Mouse (Mus musculus) bone marrow macrophage, adult 2 months (primary cell): Measurements from ENCODE around the gene Fgfr2. TPM values are rescaled to one million over a fixed set of nuclear protein-coding genes. Genes with fewer than 3 reads are reported as not detected.

Experiments
- H3K27ac ChIP-seq: 2 replicates; pipeline ENCODE4 v1.5.1; 2012; ENCODE audit warnings: low read depth, low read length; ENCODE audit not compliant: insufficient read depth
- H3K4me1 ChIP-seq: 2 replicates; pipeline ENCODE4 v1.6.1; 2012; ENCODE audit warnings: low read length; ENCODE audit not compliant: control insufficient read depth, insufficient read depth
- H3K4me3 ChIP-seq: 2 replicates; pipeline ENCODE4 v1.5.1; 2012; ENCODE audit warnings: mild to moderate bottlenecking, low read length, moderate library complexity; ENCODE audit not compliant: insufficient read depth
- CTCF ChIP-seq: IDR thresholded peaks from 2 replicates; pipeline ENCODE4 v1.5.1; 2012; ENCODE audit warnings: low read depth, mild to moderate bottlenecking, low read length, moderate library complexity
- POLR2A ChIP-seq: IDR thresholded peaks from 2 replicates; pipeline ENCODE4 v1.6.1; 2012; ENCODE audit warnings: mild to moderate bottlenecking, low read depth, low read length, borderline replicate concordance
- polyA plus RNA-seq: library from polyadenylated mRNA; stranded (reverse); fragments of >200 nt; gene quantifications from 2 replicates; pipeline ENCODE4 v1.2.4, GENCODE M21; 2012; ENCODE audit not compliant: missing spikeins, insufficient read depth, insufficient read length

Gene Fgfr2
- polyA plus RNA-seq, 1 experiment = 0.27 TPM

DNA sequence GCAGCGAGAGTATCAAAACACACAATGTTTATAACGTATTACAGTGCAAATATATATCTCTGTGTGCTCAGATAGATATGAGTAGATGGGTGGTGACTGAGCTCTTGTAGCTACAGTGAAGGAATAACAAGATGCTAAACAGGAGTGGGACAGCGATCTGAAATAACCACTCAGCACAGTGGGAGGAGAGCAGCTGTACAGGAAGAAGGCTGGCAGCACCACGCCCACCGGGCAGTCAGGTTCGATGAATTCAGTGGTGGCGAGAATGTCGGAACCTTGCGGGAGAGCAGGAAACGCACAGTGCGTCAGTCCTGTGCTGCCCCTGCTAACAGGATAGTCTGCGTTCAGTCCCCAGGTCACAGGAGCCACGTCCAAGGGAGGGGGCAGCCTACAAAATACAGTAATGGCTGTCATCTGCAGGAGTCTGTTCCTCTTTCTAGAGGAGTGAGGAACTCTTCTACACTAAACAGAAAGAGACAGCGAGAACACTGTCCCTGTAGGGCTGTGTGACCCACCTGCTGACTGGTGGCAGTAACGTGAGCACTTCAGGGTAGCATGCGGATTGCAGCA is 2219.6 kb downstream of the Fgfr2 start:
- Histone ChIP-seq H3K4me1 (peaks cover 29% of the 10 kb centered on the region), H3K27ac (peak overlapping the region; percentile 73), H3K4me3 (peak overlapping the region; percentile 34)
- TF ChIP-seq CTCF = no peak
- TF ChIP-seq POLR2A = no peak

DNA sequence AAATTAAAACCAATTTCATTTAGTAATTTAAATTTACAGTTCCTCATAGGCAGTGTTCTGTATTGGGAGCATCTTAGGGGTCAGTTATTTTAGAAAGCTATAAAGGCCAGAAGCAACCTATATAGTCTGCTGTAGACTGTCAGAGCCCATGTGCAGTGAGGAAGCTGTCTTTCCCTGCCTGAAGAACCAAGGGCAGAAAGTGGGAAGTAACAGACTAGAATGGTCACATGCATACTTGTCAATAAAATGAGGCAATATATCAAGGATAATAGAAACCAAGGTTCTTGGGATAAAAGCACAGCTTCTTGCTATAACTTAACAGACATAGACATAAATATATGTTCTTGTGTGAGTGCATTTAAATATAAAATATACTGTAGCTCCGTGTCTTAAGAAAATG is 2220.2 kb downstream of the Fgfr2 start:
- H3K4me1 ChIP-seq = peaks cover 29% of the 10 kb centered on the region
- no peak overlapping the region for H3K4me3 ChIP-seq
- peak overlapping the region; percentile 73 for H3K27ac ChIP-seq

DNA sequence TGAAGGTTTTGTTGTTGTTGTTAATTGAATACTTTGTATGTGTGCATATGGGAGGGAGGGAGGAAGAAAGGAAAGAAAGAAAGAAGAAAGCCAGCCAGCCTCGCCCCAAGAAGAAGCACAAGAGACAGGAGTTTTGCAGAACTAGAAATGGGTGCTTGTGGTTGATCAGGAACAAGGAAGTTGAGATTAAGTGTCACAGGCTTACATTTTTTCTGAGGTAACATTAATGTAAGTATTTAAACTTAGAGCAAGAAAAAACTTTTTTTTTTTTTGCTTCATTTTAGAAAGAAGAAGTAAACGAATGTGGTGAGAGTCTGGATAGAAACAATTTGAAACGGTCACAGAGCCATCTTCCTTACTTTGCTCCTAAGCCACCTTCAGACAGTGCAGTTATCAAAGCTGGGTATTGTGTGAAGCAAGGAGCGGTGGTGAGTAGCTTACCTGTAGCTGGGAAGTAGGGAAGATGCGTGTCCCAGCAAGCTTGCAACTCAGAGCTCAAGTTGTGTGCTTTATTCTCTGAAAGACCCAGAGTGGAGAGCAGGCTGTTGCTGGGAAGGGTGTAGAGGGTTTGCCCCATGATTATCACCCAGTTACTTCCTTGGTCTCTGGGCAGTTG is 2222.8 kb downstream of the Fgfr2 start:
- TF ChIP-seq POLR2A = no peak
- TF ChIP-seq CTCF = no peak

More for the DNA sequence above, 2220.2 kb downstream of the Fgfr2 start:
- TF ChIP-seq POLR2A (no peak), CTCF (no peak)

GRCm38 (mm10) chr7:130898373-130898772 is 2224.8 kb downstream of the Fgfr2 start:
- H3K27ac ChIP-seq = no peak overlapping the region
- TF ChIP-seq CTCF = peak; percentile 20; the same call in 1 of the 2 replicates
- no peak for TF ChIP-seq POLR2A
- no peak overlapping the region for H3K4me3 ChIP-seq
- peaks cover 25% of the 10 kb centered on the region for H3K4me1 ChIP-seq

More for the DNA sequence above, 2222.8 kb downstream of the Fgfr2 start:
- H3K4me3 ChIP-seq = no peak overlapping the region; the same call in 1 of the 2 replicates
- peaks cover 29% of the 10 kb centered on the region for H3K4me1 ChIP-seq
- H3K27ac ChIP-seq = peak overlapping the region; percentile 83

GRCm38 (mm10) chr7:130897201-130897600 is 2225.9 kb downstream of the Fgfr2 start:
- peaks cover 24% of the 10 kb centered on the region for H3K4me1 ChIP-seq
- H3K4me3 ChIP-seq = no peak overlapping the region
- no peak overlapping the region for H3K27ac ChIP-seq
- TF ChIP-seq POLR2A = no peak
- no peak for TF ChIP-seq CTCF

DNA sequence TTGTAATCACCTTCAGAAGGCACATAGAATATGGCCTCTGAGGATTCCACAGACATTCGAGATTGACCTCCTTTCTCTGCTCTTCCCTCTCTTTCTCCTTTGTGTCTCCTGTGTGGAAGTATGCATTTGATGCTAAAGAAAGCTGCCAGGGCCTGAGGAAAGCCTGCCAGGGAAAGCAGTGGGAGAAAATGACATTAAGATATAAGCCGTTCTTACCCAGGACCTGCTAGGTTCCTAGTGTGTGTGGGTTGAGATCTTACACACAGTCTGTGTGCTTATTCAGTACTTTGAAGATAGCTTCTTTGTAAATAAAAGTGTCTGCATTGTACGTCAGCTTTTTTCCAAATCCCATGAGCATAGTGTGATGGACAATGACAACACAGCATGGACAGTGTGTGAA is 2227.1 kb downstream of the Fgfr2 start:
- Histone ChIP-seq H3K4me1 (peaks cover 22% of the 10 kb centered on the region), H3K4me3 (no peak overlapping the region), H3K27ac (no peak overlapping the region)
- TF ChIP-seq POLR2A (no peak), CTCF (no peak)

- H3K4me1 ChIP-seq = peaks cover 21% of the 10 kb centered on the region
- TF ChIP-seq POLR2A (no peak), CTCF (no peak)
- no peak overlapping the region for H3K27ac ChIP-seq
- no peak overlapping the region for H3K4me3 ChIP-seq
Measured at GRCm38 (mm10) chr7:130895618-130895945, 2227.6 kb downstream of the Fgfr2 start.

GRCm38 (mm10) chr7:130894931-130895617 is 2228.1 kb downstream of the Fgfr2 start:
- H3K4me3 ChIP-seq = no peak overlapping the region
- H3K4me1 ChIP-seq = peaks cover 20% of the 10 kb centered on the region
- H3K27ac ChIP-seq = no peak overlapping the region
- TF ChIP-seq POLR2A = no peak
- no peak for TF ChIP-seq CTCF

DNA sequence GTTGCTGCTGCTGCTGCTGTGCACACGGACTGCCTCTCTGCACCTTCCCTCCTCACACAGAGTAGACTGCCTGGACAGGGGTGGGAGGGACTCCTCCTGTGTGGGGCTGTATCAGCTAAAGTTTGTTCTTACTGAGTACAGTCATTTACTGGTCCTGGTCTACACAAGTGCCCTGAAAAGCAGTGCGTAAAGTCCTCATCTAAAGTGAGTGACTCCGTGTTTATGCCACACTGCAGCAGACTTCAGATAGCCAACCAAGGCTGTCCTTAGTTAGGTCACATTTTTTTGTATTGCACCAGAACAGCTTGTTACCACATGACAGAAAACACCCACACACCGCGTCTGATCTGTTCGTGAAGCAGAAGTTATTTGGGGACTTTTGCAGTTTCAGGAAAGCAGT is 2230.2 kb downstream of the Fgfr2 start:
- H3K27ac ChIP-seq = peak overlapping the region; percentile 67
- peaks cover 34% of the 10 kb centered on the region for H3K4me1 ChIP-seq
- no peak for TF ChIP-seq POLR2A
- TF ChIP-seq CTCF = no peak
- no peak overlapping the region for H3K4me3 ChIP-seq

GRCm38 (mm10) chr7:130890871-130891270 is 2232.3 kb downstream of the Fgfr2 start:
- Histone ChIP-seq H3K4me1 (peaks cover 47% of the 10 kb centered on the region), H3K4me3 (no peak overlapping the region), H3K27ac (no peak overlapping the region)
- TF ChIP-seq CTCF (no peak), POLR2A (no peak)
